ENCODE assay signal across 1 mouse cellular context in genomic region chr3:105040983-105041625, GRCm38 (mm10).
TF ChIP-seq lines count a peak whose summit lies in the region.

No protein-coding gene starts in this region.

TF ChIP-seq in ES-E14, 5 proteins besides CTCF, POLR2A, EP300 and RAD21 (continued from another document):
- no peak for TF ChIP-seq MAFK (IDR thresholded peaks at IDR 0.05; ENCODE audit: insufficient read depth, low read depth, low read length)
- no peak for TF ChIP-seq ZC3H11A (IDR thresholded peaks at IDR 0.05; ENCODE audit: borderline replicate concordance, low read depth, low read length)
- no peak for TF ChIP-seq CHD2 (IDR thresholded peaks at IDR 0.05; ENCODE audit: low read depth, low read length)
